Mouse (Mus musculus) MEL (cell line): ENCODE data around the gene Csnk1g1. TPM values are rescaled to one million over a fixed set of nuclear protein-coding genes. Genes with fewer than 3 reads are reported as not detected.

Source experiments
- DNase-seq: peaks from one replicate; pipeline ENCODE4 v3.0.0; 2011; ENCODE audit warnings: low read depth, low spot score
- H3K27ac ChIP-seq: 2 replicates; pipeline ENCODE4 v1.5.1; 2012; ENCODE audit warnings: low read depth, mild to moderate bottlenecking, control low read depth, low read length, moderate library complexity; ENCODE audit not compliant: control insufficient read depth
- H3K27me3 ChIP-seq, 2 experiments: fragments of 150-350 bp in 1 of 2; sonication (generic) in 1 of 2; 2 replicates each; pipeline ENCODE4 v1.6.1; 2012; ENCODE audit warnings: low read length in 2 of 2, mild to moderate bottlenecking in 2 of 2, improper control_type of control experiment in 1 of 2, moderate library complexity in 1 of 2; ENCODE audit not compliant: insufficient read depth in 2 of 2, control insufficient read depth in 1 of 2
- H3K36me3 ChIP-seq, 2 experiments: 2 replicates each; pipeline ENCODE4 v1.6.1; 2012 to 2014; ENCODE audit warnings: low read length in 2 of 2, improper control_type of control experiment in 1 of 2, inconsistent platforms in 1 of 2, mild to moderate bottlenecking in 1 of 2; ENCODE audit not compliant: insufficient read depth in 2 of 2, control insufficient read depth in 1 of 2
- H3K4me1 ChIP-seq, 2 experiments: fragments of 150-350 bp in 1 of 2; sonication (generic) in 1 of 2; 2 replicates each; pipeline ENCODE4 v1.6.1; 2012; ENCODE audit warnings: low read length in 2 of 2, improper control_type of control experiment in 1 of 2, mild to moderate bottlenecking in 1 of 2; ENCODE audit not compliant: insufficient read depth in 2 of 2, control insufficient read depth in 1 of 2
- H3K4me3 ChIP-seq, 2 experiments: fragments of 150-350 bp in 1 of 2; sonication (generic) in 1 of 2; 2 replicates each; pipeline ENCODE4 v1.5.1; 2012; ENCODE audit warnings: low read depth in 2 of 2, low read length in 2 of 2, mild to moderate bottlenecking in 2 of 2, moderate library complexity in 2 of 2, control low read depth in 1 of 2, improper control_type of control experiment in 1 of 2; ENCODE audit not compliant: control insufficient read depth in 1 of 2, insufficient read depth in 1 of 2
- H3K79me2 ChIP-seq: 2 replicates; pipeline ENCODE4 v1.6.1; 2012; ENCODE audit warnings: mild to moderate bottlenecking, low read length, moderate library complexity; ENCODE audit not compliant: control insufficient read depth, poor library complexity, insufficient read depth
- H3K9ac ChIP-seq: 2 replicates; pipeline ENCODE4 v1.6.1; 2012; ENCODE audit warnings: low read depth, mild to moderate bottlenecking, control low read depth, low read length, moderate library complexity; ENCODE audit not compliant: control insufficient read depth, poor library complexity, severe bottlenecking
- H3K9me3 ChIP-seq: fragments of 150-350 bp; sonication (generic); replicated peaks from 2 replicates; pipeline ENCODE4 v1.6.1; 2012; ENCODE audit warnings: mild to moderate bottlenecking, low read length, improper control_type of control experiment, moderate library complexity; ENCODE audit not compliant: insufficient read depth
- CHD1 ChIP-seq: IDR thresholded peaks from 2 replicates; pipeline ENCODE4 v1.6.1; 2012; ENCODE audit warnings: low read depth, mild to moderate bottlenecking, inconsistent platforms, low read length, improper control_type of control experiment
- CTCF ChIP-seq, 3 experiments: IDR thresholded peaks in 2 of 3; conservative IDR thresholded peaks in 1 of 3; 2 replicates each; pipeline ENCODE4 v1.5.1; 2011 to 2012; ENCODE audit warnings: low read length in 3 of 3, low read depth in 2 of 3, mild to moderate bottlenecking in 2 of 3, improper control_type of control experiment in 1 of 3, inconsistent platforms in 1 of 3, mixed read lengths in 1 of 3, moderate library complexity in 1 of 3; ENCODE audit not compliant: control insufficient read depth in 1 of 3, insufficient read depth in 1 of 3, poor library complexity in 1 of 3, severe bottlenecking in 1 of 3
- GATA1 ChIP-seq: IDR thresholded peaks from 2 replicates; pipeline ENCODE4 v1.6.1; 2011; ENCODE audit warnings: low read depth, low read length, improper control_type of control experiment
- JUND ChIP-seq: IDR thresholded peaks from 2 replicates; pipeline ENCODE4 v1.6.1; 2011; ENCODE audit warnings: low read depth, mild to moderate bottlenecking, improper control_type of control experiment, low read length
- MAFK ChIP-seq: IDR thresholded peaks from 2 replicates; pipeline ENCODE4 v1.6.1; 2011; ENCODE audit warnings: low read depth, mild to moderate bottlenecking, low read length, improper control_type of control experiment, borderline replicate concordance
- MXI1 ChIP-seq: IDR thresholded peaks from 2 replicates; pipeline ENCODE4 v1.6.1; 2011; ENCODE audit warnings: mild to moderate bottlenecking, low read depth, low read length, improper control_type of control experiment
- NRF1 ChIP-seq: IDR thresholded peaks from 2 replicates; pipeline ENCODE4 v1.6.1; 2014; ENCODE audit warnings: low read depth, mild to moderate bottlenecking, inconsistent platforms, low read length, improper control_type of control experiment, moderate library complexity; ENCODE audit not compliant: poor library complexity, insufficient read depth, severe bottlenecking
- POLR2AphosphoS2 ChIP-seq: IDR thresholded peaks from 2 replicates; pipeline ENCODE4 v1.6.1; 2011; ENCODE audit warnings: low read length, improper control_type of control experiment
- RAD21 ChIP-seq: IDR thresholded peaks from 2 replicates; pipeline ENCODE4 v1.6.1; 2011; ENCODE audit warnings: mild to moderate bottlenecking, low read depth, low read length, improper control_type of control experiment
- RCOR1 ChIP-seq: IDR thresholded peaks from 2 replicates; pipeline ENCODE4 v1.6.1; 2012; ENCODE audit warnings: low read depth, mild to moderate bottlenecking, inconsistent platforms, low read length, improper control_type of control experiment
- SMC3 ChIP-seq: IDR thresholded peaks from 2 replicates; pipeline ENCODE4 v1.6.1; 2011; ENCODE audit warnings: low read depth, low read length, improper control_type of control experiment
- USF1 ChIP-seq: IDR thresholded peaks from 2 replicates; pipeline ENCODE4 v1.6.1; 2014; ENCODE audit warnings: low read depth, mild to moderate bottlenecking, inconsistent platforms, low read length, improper control_type of control experiment, moderate library complexity
- ZC3H11A ChIP-seq: IDR thresholded peaks from 2 replicates; pipeline ENCODE4 v1.6.1; 2012; ENCODE audit warnings: low read depth, mild to moderate bottlenecking, inconsistent platforms, low read length, improper control_type of control experiment
- ZNF384 ChIP-seq: IDR thresholded peaks from 2 replicates; pipeline ENCODE4 v1.6.1; 2012; ENCODE audit warnings: low read depth, mild to moderate bottlenecking, inconsistent platforms, low read length, improper control_type of control experiment
- polyA plus RNA-seq, 2 experiments: library from polyadenylated mRNA; stranded (reverse) in 1 of 2; unstranded in 1 of 2; fragments of >175 nt in 1 of 2; fragments of >200 nt in 1 of 2; gene quantifications; 2 replicates each; pipeline versions ENCODE4 v1.2.1 to v1.2.4; 2012; ENCODE audit warnings: low replicate concordance in 2 of 2, low read depth in 1 of 2; ENCODE audit not compliant: insufficient read length in 2 of 2, insufficient read depth in 1 of 2, missing spikeins in 1 of 2
- total RNA-seq: library from RNA; depleted of rRNA; stranded (reverse); fragments of 300-350 nt; gene quantifications from 2 replicates; pipeline ENCODE4 v1.2.3, GENCODE M21; 2012

Gene Csnk1g1
- total and polyA plus RNA-seq, 3 experiments = 5.1 to 7.7 TPM; not detected in 1

DNA sequence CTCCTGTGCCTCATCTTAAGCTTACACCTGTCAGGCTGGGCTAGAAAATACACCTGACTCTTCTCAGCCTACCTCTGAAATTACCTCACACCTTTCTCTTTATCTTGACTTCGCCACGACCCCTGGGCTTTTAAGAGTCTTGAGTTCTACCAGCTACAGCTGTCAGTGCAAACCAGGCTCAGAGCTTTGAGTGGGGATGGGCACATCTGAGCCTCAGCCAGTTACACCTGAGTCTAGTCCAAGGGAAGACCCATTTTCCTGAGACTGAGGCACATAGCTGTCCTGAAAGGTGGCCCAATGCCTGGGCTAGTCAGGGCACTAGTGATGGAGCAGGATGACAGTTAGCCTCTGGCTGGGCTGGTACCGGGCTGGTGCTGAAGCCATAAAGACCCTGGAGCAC, 158.1 kb downstream of the Csnk1g1 start:
- Histone ChIP-seq H3K79me2 (no peaks in the 10 kb centered on the region), H3K4me1 (peaks cover 0 to 6% of the 10 kb centered on the region in 2 experiments; a peak in 2 of 4 replicates), H3K36me3 (peaks cover 5 to 8% of the 10 kb centered on the region in 2 experiments), H3K4me3 (no peak overlapping the region), H3K9ac (no peak overlapping the region), H3K9me3 (no peaks in the 10 kb centered on the region), H3K27me3 (no peaks in the 10 kb centered on the region), H3K27ac (no peak overlapping the region)
- TF ChIP-seq CHD1 (no peak), ZNF384 (no peak), RAD21 (no peak), MAFK (no peak), NRF1 (no peak), USF1 (no peak), ZC3H11A (no peak), RCOR1 (no peak), MXI1 (no peak)
- DNase-seq = no peak

GRCm38 (mm10) chr9:66067542-66067941, 158.8 kb downstream of the Csnk1g1 start:
- peak; percentile 52 for DNase-seq
- H3K27me3 ChIP-seq = no peaks in the 10 kb centered on the region
- no peak overlapping the region for H3K9ac ChIP-seq
- peaks cover 0 to 6% of the 10 kb centered on the region in 2 experiments; a peak in 2 of 4 replicates for H3K4me1 ChIP-seq
- H3K9me3 ChIP-seq = no peaks in the 10 kb centered on the region
- H3K4me3 ChIP-seq = no peak overlapping the region
- no peak overlapping the region for H3K27ac ChIP-seq
- H3K36me3 ChIP-seq = peaks cover 5 to 8% of the 10 kb centered on the region in 2 experiments
- H3K79me2 ChIP-seq = no peaks in the 10 kb centered on the region
- peak; percentile 52; the same call in 1 of the 2 replicates for TF ChIP-seq SMC3
- peak; percentile 48 for TF ChIP-seq RAD21
- no peak for TF ChIP-seq MXI1
- peak; percentile 45 to 61 (median 60) for TF ChIP-seq CTCF (IDR thresholded peaks at IDR 0.05 in 2 of 3, conservative IDR thresholded peaks at IDR 0.05 in 1 of 3; ENCODE audit: control insufficient read depth in 1 of 3, insufficient read depth in 1 of 3, low read depth in 2 of 3, low read length in 3 of 3, poor library complexity in 1 of 3, severe bottlenecking in 1 of 3)
- TF ChIP-seq ZC3H11A = no peak
- 0 out of 2 replicates have a peak, but pooled peaks have one; percentile 12 for TF ChIP-seq POLR2AphosphoS2
- TF ChIP-seq, all 39 proteins: peak for 4

- H3K36me3 ChIP-seq = peaks cover 5% of the 10 kb centered on the region in 2 experiments
- no peak for TF ChIP-seq JUND
- TF ChIP-seq GATA1 = peak; percentile 40; the same call in 1 of the 2 replicates
- no peak overlapping the region for H3K27ac ChIP-seq
- no peak overlapping the region for H3K9ac ChIP-seq
- H3K79me2 ChIP-seq = no peaks in the 10 kb centered on the region
- H3K4me3 ChIP-seq = no peak overlapping the region
- DNase-seq = no peak
- H3K27me3 ChIP-seq = no peaks in the 10 kb centered on the region
- H3K9me3 ChIP-seq = no peaks in the 10 kb centered on the region
- H3K4me1 ChIP-seq = peaks cover 0 to 6% of the 10 kb centered on the region in 2 experiments; a peak in 2 of 4 replicates
Measured at GRCm38 (mm10) chr9:66068056-66068455, 159.3 kb downstream of the Csnk1g1 start.
